Mouse (Mus musculus) kidney, adult 2 months (tissue): ENCODE measurements around the gene Slain1. TPM values are rescaled to one million over a fixed set of nuclear protein-coding genes. Genes with fewer than 3 reads are reported as not detected.
A peak's percentile ranks its signal among the peaks of the same experiment; 100 is the strongest.

ENCODE experiments used
- DNase-seq: peaks from one replicate; pipeline ENCODE4 v3.0.0; 2021
- H3K27ac ChIP-seq: fragments of 200-500 bp; 2 replicates; pipeline ENCODE4 v1.5.1; 2012; ENCODE audit warnings: low read depth, low read length, control low read depth, inconsistent platforms; ENCODE audit not compliant: insufficient read depth
- H3K27me3 ChIP-seq: fragments of 200-500 bp; replicated peaks from 2 replicates; pipeline ENCODE4 v1.6.1; 2012; ENCODE audit warnings: mild to moderate bottlenecking, moderate library complexity, low read length, inconsistent platforms; ENCODE audit not compliant: control insufficient read depth, insufficient read depth
- H3K36me3 ChIP-seq: fragments of 200-500 bp; 2 replicates; pipeline ENCODE4 v1.6.1; 2012; ENCODE audit warnings: mild to moderate bottlenecking, moderate library complexity, low read length, inconsistent platforms; ENCODE audit not compliant: control insufficient read depth, insufficient read depth
- H3K4me1 ChIP-seq: fragments of 200-500 bp; 2 replicates; pipeline ENCODE4 v1.6.1; 2011; ENCODE audit warnings: low read length; ENCODE audit not compliant: control insufficient read depth, insufficient read depth
- H3K4me3 ChIP-seq: fragments of 200-500 bp; 2 replicates; pipeline ENCODE4 v1.5.1; 2011; ENCODE audit warnings: mild to moderate bottlenecking, low read depth, low read length, control low read depth; ENCODE audit not compliant: insufficient read depth
- CTCF ChIP-seq: fragments of 200-500 bp; conservative IDR thresholded peaks from 2 replicates; pipeline ENCODE4 v1.5.1; 2011; ENCODE audit warnings: low read depth, mild to moderate bottlenecking, control low read depth, low read length, moderate library complexity, mixed read lengths; ENCODE audit not compliant: insufficient read depth, insufficient read length
- POLR2A ChIP-seq: fragments of 200-500 bp; IDR thresholded peaks from one replicate; pipeline ENCODE4 v1.6.1; 2011; ENCODE audit warnings: low read depth, low read length, control low read depth
- WGBS: fragments of 180-500 bp; shearing (Covaris S2); methylation state at CpG from one replicate; pipeline ENCODE4 v1.1.7; 2018; 5-methylcytosine and 5-hydroxymethylcytosine counted together
- polyA plus RNA-seq: library from polyadenylated mRNA; depleted of rRNA; stranded (reverse); fragments of >200 nt; gene quantifications from 2 replicates; pipeline ENCODE4 v1.2.3, GENCODE M21; 2012

Slain1 gene
- polyA plus RNA-seq, 1 experiment: 4.1 TPM

- H3K4me3 ChIP-seq: peak overlapping the region; percentile 58
- no peak for DNase-seq
- TF ChIP-seq POLR2A (no peak), CTCF (no peak)
- H3K4me1 ChIP-seq: no peaks in the 10 kb centered on the region
- H3K36me3 ChIP-seq: no peaks in the 10 kb centered on the region
- 6% methylated on average over 11 of the region's 11 CpGs for WGBS
- no peak overlapping the region for H3K27ac ChIP-seq
- no peaks in the 10 kb centered on the region for H3K27me3 ChIP-seq
Observed at GRCm38 (mm10) chr14:103651106-103651505, 1.1 kb downstream of the Slain1 start.

DNA sequence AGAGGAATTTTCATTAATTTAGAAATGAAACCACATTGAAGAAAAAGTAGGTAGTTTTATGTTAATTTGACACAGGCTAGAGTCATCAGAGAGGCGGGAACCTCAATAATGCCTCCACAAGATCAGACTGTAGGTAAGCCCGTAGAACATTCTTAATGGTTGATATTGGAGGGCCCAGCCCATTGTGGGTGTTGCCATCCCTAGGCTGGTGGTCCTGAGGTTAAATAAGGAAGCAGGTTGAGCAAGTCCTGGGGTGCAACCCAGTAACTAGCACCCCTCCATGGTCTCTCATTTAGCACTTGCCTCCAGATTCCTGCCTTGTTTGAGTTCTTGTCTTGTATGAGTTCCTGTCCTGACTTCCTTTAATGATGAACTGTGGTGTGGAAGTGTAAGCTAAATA, 1.5 kb downstream of the Slain1 start:
- no peaks in the 10 kb centered on the region for H3K36me3 ChIP-seq
- DNase-seq: no peak
- TF ChIP-seq CTCF (no peak), POLR2A (no peak)
- no peak overlapping the region for H3K27ac ChIP-seq
- H3K27me3 ChIP-seq: no peaks in the 10 kb centered on the region
- H3K4me3 ChIP-seq: no peak overlapping the region
- 45% methylated on average over 2 of the region's 2 CpGs for WGBS
- H3K4me1 ChIP-seq: no peaks in the 10 kb centered on the region

- Histone ChIP-seq H3K27me3 (no peaks in the 10 kb centered on the region), H3K27ac (no peak overlapping the region), H3K36me3 (no peaks in the 10 kb centered on the region), H3K4me3 (no peak overlapping the region), H3K4me1 (no peaks in the 10 kb centered on the region)
- 90% methylated on average over 5 of the region's 5 CpGs for WGBS
- no peak for DNase-seq
- TF ChIP-seq POLR2A: no peak
- TF ChIP-seq CTCF: no peak
Observed at GRCm38 (mm10) chr14:103652524-103652923, 2.5 kb downstream of the Slain1 start.

GRCm38 (mm10) chr14:103653800-103654199, 3.8 kb downstream of the Slain1 start:
- Histone ChIP-seq H3K27me3 (no peaks in the 10 kb centered on the region), H3K4me1 (no peaks in the 10 kb centered on the region), H3K36me3 (no peaks in the 10 kb centered on the region), H3K4me3 (peak overlapping the region; percentile 52; the same call in 1 of the 2 replicates), H3K27ac (no peak overlapping the region)
- DNase-seq: no peak
- TF ChIP-seq POLR2A: no peak
- no peak for TF ChIP-seq CTCF
- WGBS: 44% methylated on average over 5 of the region's 5 CpGs

GRCm38 (mm10) chr14:103655448-103655847, 5.4 kb downstream of the Slain1 start:
- WGBS: 78% methylated on average over 5 of the region's 5 CpGs
- no peak for TF ChIP-seq POLR2A
- TF ChIP-seq CTCF: no peak
- Histone ChIP-seq H3K4me3 (no peak overlapping the region), H3K4me1 (no peaks in the 10 kb centered on the region), H3K27ac (no peak overlapping the region), H3K27me3 (no peaks in the 10 kb centered on the region), H3K36me3 (no peaks in the 10 kb centered on the region)
- no peak for DNase-seq

- 65% methylated on average over 4 of the region's 4 CpGs for WGBS
- Histone ChIP-seq H3K27me3 (no peaks in the 10 kb centered on the region), H3K27ac (no peak overlapping the region), H3K4me1 (no peaks in the 10 kb centered on the region), H3K4me3 (no peak overlapping the region), H3K36me3 (no peaks in the 10 kb centered on the region)
- DNase-seq: no peak
- TF ChIP-seq POLR2A: no peak
- no peak for TF ChIP-seq CTCF
Observed at GRCm38 (mm10) chr14:103657876-103658275, 7.8 kb downstream of the Slain1 start.

GRCm38 (mm10) chr14:103663026-103663425, 13.0 kb downstream of the Slain1 start:
- H3K27ac ChIP-seq: no peak overlapping the region
- no peaks in the 10 kb centered on the region for H3K36me3 ChIP-seq
- no peaks in the 10 kb centered on the region for H3K27me3 ChIP-seq
- no peak for DNase-seq
- H3K4me1 ChIP-seq: no peaks in the 10 kb centered on the region
- 82% methylated on average over 7 of the region's 7 CpGs for WGBS
- no peak for TF ChIP-seq CTCF
- TF ChIP-seq POLR2A: no peak
- no peak overlapping the region for H3K4me3 ChIP-seq

- 57% methylated on average over 4 of the region's 4 CpGs for WGBS
- Histone ChIP-seq H3K27me3 (no peaks in the 10 kb centered on the region), H3K36me3 (no peaks in the 10 kb centered on the region), H3K4me3 (no peak overlapping the region), H3K4me1 (no peaks in the 10 kb centered on the region), H3K27ac (no peak overlapping the region)
- no peak for DNase-seq
- TF ChIP-seq POLR2A (no peak), CTCF (no peak)
Observed at GRCm38 (mm10) chr14:103664391-103664790, 14.4 kb downstream of the Slain1 start.
